Mouse (Mus musculus): ENCODE measurements around the gene Rnf227.

DNA sequence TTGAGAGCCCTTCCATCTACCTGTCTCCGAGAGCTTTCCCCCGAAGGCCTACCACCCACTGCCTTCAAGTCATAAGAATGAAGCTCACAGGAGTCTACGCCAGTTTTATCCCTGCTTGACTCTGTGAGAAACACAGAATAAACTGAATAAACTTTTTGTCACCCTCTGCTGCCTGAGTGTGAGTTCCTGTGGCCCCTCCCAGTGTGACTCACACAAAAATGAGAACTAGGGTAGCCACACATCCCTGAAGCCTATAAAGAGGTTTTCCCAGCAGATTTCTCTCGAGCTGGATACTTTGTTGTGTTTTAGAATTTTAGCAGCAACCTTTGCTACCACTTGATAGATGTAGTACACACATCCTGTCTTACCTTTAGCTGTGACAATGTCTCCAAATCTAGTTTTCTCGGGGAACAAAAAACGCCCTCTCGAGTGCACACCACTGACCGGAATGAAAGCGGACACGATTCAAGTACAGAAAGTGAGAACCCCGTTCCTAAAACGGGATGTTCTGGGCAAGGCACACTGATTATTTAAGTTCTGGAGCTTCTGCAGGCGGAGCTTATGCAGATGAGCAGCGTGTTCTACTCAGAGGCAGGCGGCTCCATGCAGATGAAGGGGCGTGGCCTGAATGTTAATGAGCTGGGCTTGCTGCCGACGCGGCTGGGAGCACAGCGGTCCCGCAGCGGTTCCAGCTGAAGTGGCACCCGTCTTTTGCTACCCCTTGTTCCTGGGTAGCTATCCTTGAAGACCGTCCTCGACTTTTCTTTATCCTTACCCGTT, 14.4 kb upstream of the Rnf227 start, which contains the start of gene Kcnab3:
- TF ChIP-seq CTCF (IDR thresholded peaks at IDR 0.05; ENCODE audit: insufficient read depth, low read depth, low read length) (no peak), POLR2A (IDR thresholded peaks at IDR 0.05; ENCODE audit: insufficient read depth, low read depth, low read length) (peak; percentile 83)

All from olfactory bulb, adult 2 months (tissue).